Mouse (Mus musculus) cerebellum, adult 8-10 months (tissue): ENCODE data around the gene Gm48551.
A peak's percentile ranks its signal among the peaks of the same experiment; 100 is the strongest.

Experiments
- DNase-seq: peaks from one replicate; pipeline ENCODE4 v3.0.0; 2022

Gene Gm48551

GRCm38 (mm10) chr10:81384605-81384982 is 328 bp downstream of the Gm48551 start:
- DNase-seq = no peak

- no peak for DNase-seq
These were observed 1.5 kb downstream of the Gm48551 start for GRCm38 (mm10) chr10:81385603-81386306.

DNA sequence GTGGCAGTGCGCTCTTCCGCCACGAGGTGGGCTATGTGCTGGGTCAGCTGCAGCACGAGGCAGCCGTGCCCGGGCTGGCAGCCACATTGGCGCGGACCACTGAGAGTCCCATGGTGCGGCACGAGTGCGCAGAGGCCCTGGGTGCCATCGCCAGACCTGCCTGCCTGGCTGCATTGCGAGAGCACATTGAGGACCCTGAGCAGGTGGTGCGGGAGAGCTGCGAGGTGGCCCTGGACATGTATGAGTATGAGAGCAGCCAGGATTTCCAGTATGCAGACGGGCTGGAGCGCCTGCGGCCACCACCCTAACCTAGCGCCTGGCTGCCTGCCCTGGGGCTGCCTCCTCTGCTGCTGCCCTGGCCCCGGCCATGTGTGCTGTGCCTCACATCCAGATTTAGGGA is 3.5 kb downstream of the Gm48551 start:
- no peak for DNase-seq

GRCm38 (mm10) chr10:81388505-81389055 is 4.3 kb downstream of the Gm48551 start, which contains the start of gene Gm48552:
TSS of gene Gm48552 (plus strand) at chr10:81389005.
- DNase-seq = no peak

DNA sequence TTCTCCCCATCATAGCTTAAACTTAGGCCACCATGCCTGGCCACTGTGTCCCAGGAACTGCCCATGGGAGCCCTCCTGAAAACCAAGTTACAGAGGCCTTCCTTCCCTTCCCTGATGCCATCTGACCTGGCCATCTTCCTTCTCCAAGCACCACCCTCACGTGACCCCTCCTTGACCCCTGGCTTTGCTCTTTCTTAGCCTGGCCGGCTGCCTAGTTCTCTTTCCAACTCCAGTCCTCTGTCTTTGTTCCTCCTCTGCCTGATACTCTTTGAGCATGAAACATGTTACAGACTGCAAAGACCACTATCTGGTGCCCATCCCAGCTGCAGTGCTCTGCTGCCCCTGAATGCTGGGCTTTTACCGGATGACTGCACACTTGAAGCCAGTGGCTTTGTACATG is 5.1 kb downstream of the Gm48551 start:
- no peak for DNase-seq

- DNase-seq = peak; percentile 79
These were observed 5.8 kb downstream of the Gm48551 start for GRCm38 (mm10) chr10:81389801-81390677.

- DNase-seq = no peak
These were observed 6.4 kb downstream of the Gm48551 start for GRCm38 (mm10) chr10:81390678-81390965.

DNA sequence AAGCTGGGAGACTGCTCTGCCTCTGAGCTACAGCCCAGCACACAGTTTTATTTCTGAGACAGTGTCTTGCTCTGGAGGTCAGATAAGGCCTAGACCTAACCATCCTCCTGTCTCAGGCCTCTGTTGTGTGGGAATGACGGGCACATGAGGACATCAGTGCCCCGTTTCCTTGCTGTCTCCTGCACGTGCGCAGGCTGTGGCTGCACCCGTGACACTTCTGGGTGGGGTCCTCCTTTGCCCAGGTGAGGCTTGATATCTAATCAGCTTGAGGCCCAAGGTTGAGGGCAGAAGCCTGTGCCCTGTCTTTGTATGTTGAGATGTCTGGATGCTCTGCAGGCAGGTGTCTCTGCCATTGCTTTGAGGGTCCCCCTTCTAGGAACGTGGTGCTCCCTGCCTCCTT is 8.0 kb downstream of the Gm48551 start:
- no peak for DNase-seq

- no peak for DNase-seq
These were observed 8.5 kb downstream of the Gm48551 start, which contains the start of gene Smim24 for GRCm38 (mm10) chr10:81392781-81393185. TSS of gene Smim24 (plus strand) at chr10:81393051.

DNA sequence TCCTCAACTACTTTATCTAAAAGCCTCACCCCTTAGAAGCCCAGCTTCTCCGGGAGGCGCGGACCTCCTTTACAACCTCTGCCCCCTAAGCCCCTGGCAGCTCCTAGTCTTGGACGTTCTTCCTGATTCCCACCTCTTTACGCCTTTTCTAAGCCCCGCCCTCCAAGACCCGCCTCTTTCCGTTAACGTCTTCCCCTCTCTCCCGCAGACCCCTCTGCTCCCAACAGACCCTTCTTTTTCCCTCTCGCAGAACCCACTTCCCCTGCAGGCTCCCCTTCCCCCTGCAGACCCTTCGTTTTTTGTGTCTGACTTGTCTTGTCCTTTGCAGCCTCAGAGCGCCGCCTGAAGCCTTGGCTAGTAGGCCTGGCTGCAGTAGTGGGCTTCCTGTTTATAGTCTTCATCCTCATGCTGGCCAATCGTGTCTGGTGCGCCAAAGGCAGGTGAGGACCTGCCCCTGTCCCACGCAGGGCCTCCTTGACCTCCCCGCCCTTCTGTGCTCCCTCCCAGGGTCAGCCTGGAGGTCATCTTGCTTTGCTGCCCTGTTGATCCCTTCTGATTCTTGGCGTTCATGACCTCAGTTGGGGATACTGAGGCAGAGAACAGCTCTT is 9.3 kb downstream of the Gm48551 start:
- DNase-seq = no peak

DNA sequence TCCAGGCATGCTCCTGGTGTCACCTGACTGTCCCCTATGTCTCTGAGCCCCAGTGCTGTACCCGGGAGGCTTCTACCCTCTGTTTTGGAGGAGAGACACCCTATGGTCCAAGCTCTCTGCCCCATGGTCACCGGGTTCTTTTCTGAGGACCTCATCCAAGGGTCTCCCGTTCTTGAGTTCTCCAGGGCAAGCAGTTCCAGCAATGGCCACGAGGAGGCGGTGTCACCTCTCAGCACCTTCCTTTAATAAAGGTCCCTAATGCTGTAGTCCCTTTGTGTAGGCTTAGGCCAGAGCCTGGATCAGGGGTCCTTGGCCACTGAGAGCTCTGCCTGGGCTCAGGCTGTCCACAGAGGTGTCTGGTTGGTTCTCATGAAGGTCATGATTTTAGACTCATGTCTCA is 10.9 kb downstream of the Gm48551 start:
- DNase-seq = peak; percentile 79

DNA sequence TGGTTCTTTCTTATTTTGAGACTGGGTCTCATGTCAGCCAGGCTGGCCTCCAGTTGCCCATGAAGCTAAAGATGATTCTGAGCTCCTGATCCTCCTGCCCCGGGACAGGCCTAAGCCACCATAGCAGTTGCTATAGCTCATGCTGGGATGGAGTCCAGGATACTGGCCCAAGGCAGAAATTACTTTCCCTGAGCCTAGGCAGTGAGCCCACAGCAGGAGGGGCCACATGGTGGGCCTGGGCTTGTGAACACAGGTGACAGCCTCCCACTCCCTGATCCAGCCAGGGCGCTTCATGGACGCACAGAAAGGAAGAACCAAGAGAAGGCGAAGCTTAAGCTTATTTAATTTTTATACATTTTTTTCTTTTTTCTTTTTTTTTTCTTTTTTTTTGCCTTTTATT is 11.6 kb downstream of the Gm48551 start:
- no peak for DNase-seq

GRCm38 (mm10) chr10:81396749-81397148 is 12.5 kb downstream of the Gm48551 start:
- peak; percentile 28 for DNase-seq

- no peak for DNase-seq
These were observed 15.0 kb downstream of the Gm48551 start for GRCm38 (mm10) chr10:81399296-81399695.

DNA sequence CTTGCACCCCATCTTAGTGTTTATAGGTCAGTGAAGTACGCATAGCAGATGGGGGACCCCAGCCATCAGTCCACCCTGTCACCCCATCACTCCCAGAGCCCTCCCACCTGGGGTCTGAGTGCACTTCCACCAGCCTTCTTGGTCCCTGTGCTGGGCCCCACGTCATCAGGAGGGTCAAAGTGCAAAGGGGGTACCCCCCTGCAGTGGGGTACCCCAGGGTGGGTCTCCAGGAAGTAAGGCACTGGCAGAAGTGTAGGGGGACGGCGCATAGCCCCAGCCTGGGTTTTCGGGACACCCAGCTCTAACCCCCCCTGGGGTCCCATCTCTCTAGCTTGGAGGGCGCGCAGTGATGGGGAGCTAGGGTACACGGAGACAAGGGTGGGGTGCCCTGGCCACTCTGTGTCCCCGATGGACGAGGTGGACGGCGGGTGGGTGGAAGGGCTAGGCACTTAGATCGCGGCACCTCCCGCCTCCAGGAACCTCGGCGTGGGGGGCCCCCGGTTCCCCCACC is 15.6 kb downstream of the Gm48551 start:
- DNase-seq = no peak

DNA sequence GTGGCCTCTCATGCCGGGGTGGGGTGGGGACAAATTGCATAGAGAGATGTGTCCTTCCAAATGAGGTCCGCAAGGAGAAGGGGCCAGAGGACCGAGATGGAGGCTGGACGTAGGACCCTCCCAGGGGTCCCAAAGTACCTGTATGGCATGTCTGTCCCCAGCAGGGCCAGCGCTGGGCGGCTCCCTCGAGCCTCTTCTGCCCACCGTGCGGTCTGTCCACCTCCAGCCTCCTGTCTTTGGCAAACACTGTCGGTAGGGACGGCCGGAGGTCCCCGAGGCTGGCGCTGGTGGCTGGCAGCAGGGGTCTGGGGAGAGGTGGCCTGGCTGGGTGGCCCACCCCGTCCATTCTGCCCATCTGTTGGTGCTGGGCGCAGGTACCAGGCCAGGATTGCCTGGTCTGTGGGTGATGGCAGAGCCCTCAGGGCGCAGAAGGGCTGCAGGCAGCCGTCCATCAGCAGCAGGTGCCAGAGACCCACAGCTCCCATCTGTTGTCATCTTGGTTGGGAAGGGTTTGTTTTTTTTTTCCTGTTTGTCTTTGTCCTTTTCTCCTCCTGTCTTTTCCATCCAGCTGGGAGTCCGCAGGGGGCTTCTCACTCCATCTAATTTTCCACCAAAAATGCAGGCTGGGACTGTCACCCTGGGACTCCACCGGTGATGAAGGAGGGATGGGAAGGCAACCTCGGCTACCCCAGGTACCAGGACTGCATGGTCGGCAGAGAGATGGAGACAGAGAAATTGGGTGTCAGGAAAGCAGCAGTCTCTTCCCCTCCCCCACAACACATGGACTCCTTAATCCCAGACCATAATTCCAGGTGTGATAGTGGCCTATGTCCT is 16.3 kb downstream of the Gm48551 start:
- peak; percentile 91 for DNase-seq

- no peak for DNase-seq
These were observed 16.9 kb downstream of the Gm48551 start for GRCm38 (mm10) chr10:81401205-81401520.

DNA sequence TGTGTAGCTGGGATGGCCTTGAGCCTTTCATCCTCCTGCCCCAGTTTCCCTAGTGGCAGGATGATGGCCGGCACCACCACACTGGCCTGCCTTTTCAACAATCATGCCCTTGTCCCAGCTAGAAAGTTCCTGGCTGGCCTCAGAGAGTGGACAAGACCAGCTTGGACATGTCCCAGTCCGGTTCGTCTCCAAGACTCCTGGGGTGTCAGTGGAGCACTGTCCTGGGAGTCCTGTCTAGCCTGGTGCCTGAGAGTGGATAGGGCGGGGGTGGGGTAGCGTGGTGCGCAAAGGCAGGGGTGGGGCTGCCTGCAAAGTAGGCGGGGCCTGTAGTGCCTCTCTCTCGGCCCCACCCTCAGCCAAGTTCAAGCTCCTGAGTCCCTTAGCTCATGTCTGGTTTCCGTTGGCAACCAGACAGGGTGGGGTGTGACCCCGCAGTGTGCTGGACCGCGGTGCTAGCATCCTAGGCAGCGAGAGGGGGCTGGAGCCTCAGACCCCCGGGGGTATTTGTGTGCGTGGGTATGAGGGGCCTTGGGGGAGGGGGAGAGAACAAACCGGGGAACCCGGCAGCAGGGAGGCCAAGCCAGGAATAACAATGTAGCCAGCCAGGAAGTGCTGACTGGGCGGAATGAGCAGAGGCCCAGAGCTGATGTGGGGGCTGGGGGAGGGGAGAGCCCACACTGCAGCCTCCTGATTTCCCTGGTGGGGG is 17.4 kb downstream of the Gm48551 start:
- DNase-seq = peak; percentile 64

- no peak for DNase-seq
These were observed 18.0 kb downstream of the Gm48551 start for GRCm38 (mm10) chr10:81402227-81402765.

DNA sequence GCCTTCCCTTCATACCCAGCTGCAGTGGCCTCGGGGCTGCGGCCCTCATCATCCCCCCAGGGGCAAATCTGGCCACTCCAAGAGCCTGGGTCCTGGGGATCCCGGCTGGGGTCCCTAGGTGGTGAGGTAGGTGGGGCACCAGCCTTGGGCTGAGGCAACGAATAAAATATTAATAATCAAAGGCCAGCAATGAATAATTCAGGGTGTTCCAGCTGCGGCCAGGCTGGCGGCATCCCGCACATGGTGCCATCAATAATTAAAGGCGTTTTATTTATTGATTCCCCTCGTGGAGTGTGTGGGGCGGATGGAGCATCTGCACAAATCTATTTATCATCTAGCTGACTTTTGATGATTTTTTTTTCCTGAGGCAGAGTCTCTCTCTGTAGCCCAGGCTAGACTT is 19.2 kb downstream of the Gm48551 start:
- no peak for DNase-seq

DNA sequence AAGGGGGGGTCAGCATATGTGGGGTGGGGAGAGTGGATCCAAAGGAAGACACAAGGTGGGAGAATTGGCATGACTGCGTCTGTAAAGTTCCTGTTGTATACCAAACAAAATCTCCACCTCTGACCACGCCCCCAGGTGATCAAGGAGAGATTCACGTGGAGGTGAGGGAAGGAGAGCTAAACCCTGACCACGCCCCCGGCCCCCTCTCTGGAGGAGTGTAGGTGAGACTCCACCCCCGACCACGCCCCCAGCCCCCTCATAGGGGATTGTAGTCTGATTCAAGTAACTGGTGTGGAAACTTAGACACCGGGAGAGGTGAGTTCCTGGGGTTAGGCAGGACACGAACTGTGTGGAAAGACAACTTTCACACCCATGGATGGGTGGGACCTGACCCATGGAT is 19.8 kb downstream of the Gm48551 start:
- no peak for DNase-seq

GRCm38 (mm10) chr10:81404720-81405119 is 20.5 kb downstream of the Gm48551 start:
- DNase-seq = no peak
